Mouse (Mus musculus) midbrain, embryonic 12.5 days (tissue): ENCODE data around the gene Epas1. TPM values are rescaled to one million over a fixed set of nuclear protein-coding genes. Genes with fewer than 3 reads are reported as not detected.

Experiments
- ATAC-seq: fragments of 200-750 bp; cut with Nextera tagmentation; 2 replicates; pipeline ENCODE4 v1.8.0; 2017; ENCODE audit warnings: low read depth, moderate TSS enrichment, moderate library complexity; ENCODE audit not compliant: low FRiP score
- H3K27ac ChIP-seq: fragments of 300-500 bp; sonication (generic); replicated peaks from 2 replicates; pipeline ENCODE4 v1.5.1; 2016; ENCODE audit warnings: mild to moderate bottlenecking
- H3K27me3 ChIP-seq: fragments of 300-500 bp; sonication (generic); 2 replicates; pipeline ENCODE4 v1.6.1; 2016; ENCODE audit warnings: mild to moderate bottlenecking
- H3K36me3 ChIP-seq: fragments of 300-500 bp; sonication (generic); 2 replicates; pipeline ENCODE4 v1.6.1; 2016
- H3K4me1 ChIP-seq: fragments of 300-500 bp; sonication (generic); 2 replicates; pipeline ENCODE4 v1.6.1; 2016
- H3K4me2 ChIP-seq: fragments of 300-500 bp; sonication (generic); replicated peaks from 2 replicates; pipeline ENCODE4 v1.6.1; 2016; ENCODE audit warnings: mild to moderate bottlenecking, moderate library complexity
- H3K4me3 ChIP-seq: fragments of 300-500 bp; sonication (generic); 2 replicates; pipeline ENCODE4 v1.5.1; 2016; ENCODE audit warnings: mild to moderate bottlenecking
- H3K9ac ChIP-seq: fragments of 300-500 bp; sonication (generic); replicated peaks from 2 replicates; pipeline ENCODE4 v1.6.1; 2016; ENCODE audit warnings: mild to moderate bottlenecking, moderate library complexity
- H3K9me3 ChIP-seq: fragments of 300-500 bp; sonication (generic); 2 replicates; pipeline ENCODE4 v1.6.1; 2016; ENCODE audit warnings: mild to moderate bottlenecking
- WGBS: fragments of 180-500 bp; shearing (Covaris S2); methylation state at CpG from one replicate; pipeline ENCODE4 v1.1.7; 2016; 5-methylcytosine and 5-hydroxymethylcytosine counted together
- polyA plus RNA-seq: library from polyadenylated mRNA; unstranded; fragments of >200 nt; fragmentation: Nextera tagmentation; extraction: Ambion mirVana; gene quantifications from 2 replicates; pipeline ENCODE4 v1.2.1, GENCODE M21; 2016

Gene Epas1
- polyA plus RNA-seq, 1 experiment from 2014 or later, result 3.9 TPM

- no peak overlapping the region for H3K4me3 ChIP-seq
- no peak overlapping the region for H3K27ac ChIP-seq
- WGBS, result 69% methylated on average over 8 of the region's 8 CpGs
- no peak for ATAC-seq
- H3K27me3 ChIP-seq, result 0 out of 2 replicates have a peak, but pooled peaks cover 3% of the 10 kb centered on the region
- no peaks in the 10 kb centered on the region for H3K4me1 ChIP-seq
- no peaks in the 10 kb centered on the region for H3K36me3 ChIP-seq
- no peak overlapping the region for H3K4me2 ChIP-seq
- no peaks in the 10 kb centered on the region for H3K9me3 ChIP-seq
- H3K9ac ChIP-seq, result no peak overlapping the region
Measured at GRCm38 (mm10) chr17:86798460-86798859, 45.0 kb downstream of the Epas1 start.

DNA sequence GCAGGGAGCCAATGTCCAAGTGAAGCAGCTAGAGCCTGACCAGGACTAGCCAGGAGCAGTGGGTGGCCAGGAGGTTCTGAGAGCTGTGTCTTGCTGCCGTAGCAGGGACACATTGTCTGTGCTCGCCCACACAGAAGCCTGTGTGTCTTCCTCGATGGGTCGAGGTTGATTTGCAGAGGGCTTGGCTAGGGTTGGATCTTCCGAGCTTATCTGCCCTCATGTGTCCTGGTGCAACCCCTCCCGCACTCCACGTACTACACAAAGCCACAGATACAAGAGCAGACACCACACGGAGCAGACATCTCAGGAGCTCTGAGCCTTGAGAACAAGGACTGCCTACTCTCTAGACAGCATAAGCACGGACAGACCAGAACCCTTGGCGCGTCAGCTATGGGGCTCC is 45.5 kb downstream of the Epas1 start:
- no peak for ATAC-seq
- WGBS, result 79% methylated on average over 11 of the region's 11 CpGs
- H3K4me2 ChIP-seq, result no peak overlapping the region
- H3K9ac ChIP-seq, result no peak overlapping the region
- no peak overlapping the region for H3K27ac ChIP-seq
- no peaks in the 10 kb centered on the region for H3K36me3 ChIP-seq
- 0 out of 2 replicates have a peak, but pooled peaks cover 3% of the 10 kb centered on the region for H3K27me3 ChIP-seq
- H3K9me3 ChIP-seq, result no peaks in the 10 kb centered on the region
- no peak overlapping the region for H3K4me3 ChIP-seq
- no peaks in the 10 kb centered on the region for H3K4me1 ChIP-seq

GRCm38 (mm10) chr17:86800535-86800934 is 47.0 kb downstream of the Epas1 start:
- Histone ChIP-seq H3K4me3 (no peak overlapping the region), H3K4me2 (no peak overlapping the region), H3K36me3 (no peaks in the 10 kb centered on the region), H3K27me3 (0 out of 2 replicates have a peak, but pooled peaks cover 3% of the 10 kb centered on the region), H3K27ac (no peak overlapping the region), H3K4me1 (no peaks in the 10 kb centered on the region), H3K9me3 (no peaks in the 10 kb centered on the region), H3K9ac (no peak overlapping the region)
- no peak for ATAC-seq
- 75% methylated on average over 12 of the region's 12 CpGs for WGBS

DNA sequence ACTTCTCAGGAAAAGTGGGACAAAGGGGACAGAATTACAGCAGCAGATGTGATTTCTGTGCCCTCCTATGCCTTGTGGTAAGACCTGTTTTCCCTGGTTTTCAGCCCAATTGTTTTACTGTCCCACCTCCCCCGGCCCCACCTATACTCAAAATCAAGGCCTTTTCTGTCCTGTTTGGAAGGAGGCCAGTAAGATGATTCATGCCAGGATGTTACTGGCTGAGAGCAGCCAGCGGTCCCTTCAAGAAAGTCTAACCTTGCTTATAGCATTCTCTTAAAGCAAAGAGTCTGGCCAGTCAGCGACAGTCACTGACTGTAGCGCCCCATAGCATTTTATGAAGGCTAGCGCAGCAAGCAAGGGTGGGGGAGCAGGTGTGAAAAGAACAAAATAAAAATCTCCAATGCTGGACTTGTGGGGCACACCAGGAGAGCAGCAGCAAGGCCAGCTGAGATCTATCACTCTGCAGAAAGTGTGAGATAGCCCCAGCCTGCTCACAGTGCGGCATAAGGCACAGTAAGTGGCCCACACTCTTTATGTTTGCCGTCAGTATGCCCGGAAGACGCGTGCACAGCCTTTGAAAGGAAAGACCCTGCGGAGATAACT is 47.8 kb downstream of the Epas1 start:
- Histone ChIP-seq H3K4me2 (no peak overlapping the region), H3K4me3 (no peak overlapping the region), H3K36me3 (no peaks in the 10 kb centered on the region), H3K27me3 (0 out of 2 replicates have a peak, but pooled peaks cover 3% of the 10 kb centered on the region), H3K9ac (no peak overlapping the region), H3K27ac (0 out of 2 replicates have a peak overlapping the region, but pooled peaks have one; percentile 15), H3K4me1 (no peaks in the 10 kb centered on the region), H3K9me3 (no peaks in the 10 kb centered on the region)
- WGBS, result 77% methylated on average over 11 of the region's 11 CpGs
- ATAC-seq, result no peak

DNA sequence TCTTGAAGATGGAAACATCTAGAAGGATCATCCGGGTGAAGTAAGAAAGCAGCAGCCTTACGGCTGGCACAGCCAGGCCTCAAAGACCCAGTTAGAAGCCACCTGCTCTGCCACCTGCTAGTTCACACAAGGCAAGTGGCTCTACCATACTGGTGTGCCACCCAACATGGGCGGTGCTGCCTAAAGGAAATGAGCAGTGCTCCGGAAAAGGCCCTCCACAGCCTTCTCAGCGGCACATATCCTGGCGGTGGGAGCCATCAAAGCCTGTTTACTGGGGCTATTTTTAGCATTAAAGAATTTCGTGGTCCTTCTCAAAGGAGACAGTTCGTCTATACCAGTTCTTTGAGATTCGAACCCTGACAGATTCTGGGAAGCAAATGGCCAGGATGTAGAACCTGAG is 48.4 kb downstream of the Epas1 start:
- WGBS, result 75% methylated on average over 9 of the region's 9 CpGs
- H3K27ac ChIP-seq, result 0 out of 2 replicates have a peak overlapping the region, but pooled peaks have one; percentile 15
- no peak for ATAC-seq
- H3K36me3 ChIP-seq, result no peaks in the 10 kb centered on the region
- H3K4me3 ChIP-seq, result no peak overlapping the region
- H3K27me3 ChIP-seq, result 0 out of 2 replicates have a peak, but pooled peaks cover 3% of the 10 kb centered on the region
- no peak overlapping the region for H3K9ac ChIP-seq
- no peaks in the 10 kb centered on the region for H3K4me1 ChIP-seq
- no peak overlapping the region for H3K4me2 ChIP-seq
- H3K9me3 ChIP-seq, result no peaks in the 10 kb centered on the region

GRCm38 (mm10) chr17:86802351-86802985 is 49.0 kb downstream of the Epas1 start:
- H3K4me3 ChIP-seq, result no peak overlapping the region
- ATAC-seq, result no peak
- H3K9ac ChIP-seq, result no peak overlapping the region
- H3K27ac ChIP-seq, result no peak overlapping the region
- H3K27me3 ChIP-seq, result 0 out of 2 replicates have a peak, but pooled peaks cover 3% of the 10 kb centered on the region
- no peaks in the 10 kb centered on the region for H3K9me3 ChIP-seq
- H3K4me1 ChIP-seq, result no peaks in the 10 kb centered on the region
- no peak overlapping the region for H3K4me2 ChIP-seq
- 73% methylated on average over 9 of the region's 9 CpGs for WGBS
- no peaks in the 10 kb centered on the region for H3K36me3 ChIP-seq

GRCm38 (mm10) chr17:86803147-86803546 is 49.6 kb downstream of the Epas1 start:
- H3K27me3 ChIP-seq, result 0 out of 2 replicates have a peak, but pooled peaks cover 3% of the 10 kb centered on the region
- no peak overlapping the region for H3K27ac ChIP-seq
- no peak overlapping the region for H3K9ac ChIP-seq
- no peak overlapping the region for H3K4me3 ChIP-seq
- H3K9me3 ChIP-seq, result no peaks in the 10 kb centered on the region
- WGBS, result 79% methylated on average over 10 of the region's 10 CpGs
- no peak overlapping the region for H3K4me2 ChIP-seq
- ATAC-seq, result no peak
- no peaks in the 10 kb centered on the region for H3K36me3 ChIP-seq
- H3K4me1 ChIP-seq, result no peaks in the 10 kb centered on the region

- no peaks in the 10 kb centered on the region for H3K36me3 ChIP-seq
- H3K9ac ChIP-seq, result no peak overlapping the region
- no peak for ATAC-seq
- no peak overlapping the region for H3K4me2 ChIP-seq
- H3K27ac ChIP-seq, result no peak overlapping the region
- H3K4me3 ChIP-seq, result no peak overlapping the region
- WGBS, result 82% methylated on average over 5 of the region's 5 CpGs
- H3K27me3 ChIP-seq, result 0 out of 2 replicates have a peak, but pooled peaks cover 3% of the 10 kb centered on the region
- no peaks in the 10 kb centered on the region for H3K4me1 ChIP-seq
- H3K9me3 ChIP-seq, result no peaks in the 10 kb centered on the region
Measured at GRCm38 (mm10) chr17:86803653-86804052, 50.2 kb downstream of the Epas1 start.

GRCm38 (mm10) chr17:86812029-86812428 is 58.5 kb downstream of the Epas1 start:
- H3K9me3 ChIP-seq, result no peaks in the 10 kb centered on the region
- ATAC-seq, result peak; percentile 30; the same call in 1 of the 2 replicates
- H3K4me1 ChIP-seq, result no peaks in the 10 kb centered on the region
- no peak overlapping the region for H3K4me2 ChIP-seq
- H3K27me3 ChIP-seq, result 0 out of 2 replicates have a peak, but pooled peaks cover 7% of the 10 kb centered on the region
- no peak overlapping the region for H3K9ac ChIP-seq
- no peak overlapping the region for H3K27ac ChIP-seq
- H3K36me3 ChIP-seq, result no peaks in the 10 kb centered on the region
- 3% methylated on average over 4 of the region's 4 CpGs for WGBS
- no peak overlapping the region for H3K4me3 ChIP-seq

GRCm38 (mm10) chr17:86814320-86814719 is 60.8 kb downstream of the Epas1 start:
- H3K27ac ChIP-seq, result no peak overlapping the region
- no peak overlapping the region for H3K4me3 ChIP-seq
- H3K9me3 ChIP-seq, result no peaks in the 10 kb centered on the region
- ATAC-seq, result no peak
- 63% methylated on average over 1 of the region's 1 CpGs for WGBS
- no peaks in the 10 kb centered on the region for H3K4me1 ChIP-seq
- H3K36me3 ChIP-seq, result no peaks in the 10 kb centered on the region
- 0 out of 2 replicates have a peak, but pooled peaks cover 7% of the 10 kb centered on the region for H3K27me3 ChIP-seq
- no peak overlapping the region for H3K4me2 ChIP-seq
- no peak overlapping the region for H3K9ac ChIP-seq

DNA sequence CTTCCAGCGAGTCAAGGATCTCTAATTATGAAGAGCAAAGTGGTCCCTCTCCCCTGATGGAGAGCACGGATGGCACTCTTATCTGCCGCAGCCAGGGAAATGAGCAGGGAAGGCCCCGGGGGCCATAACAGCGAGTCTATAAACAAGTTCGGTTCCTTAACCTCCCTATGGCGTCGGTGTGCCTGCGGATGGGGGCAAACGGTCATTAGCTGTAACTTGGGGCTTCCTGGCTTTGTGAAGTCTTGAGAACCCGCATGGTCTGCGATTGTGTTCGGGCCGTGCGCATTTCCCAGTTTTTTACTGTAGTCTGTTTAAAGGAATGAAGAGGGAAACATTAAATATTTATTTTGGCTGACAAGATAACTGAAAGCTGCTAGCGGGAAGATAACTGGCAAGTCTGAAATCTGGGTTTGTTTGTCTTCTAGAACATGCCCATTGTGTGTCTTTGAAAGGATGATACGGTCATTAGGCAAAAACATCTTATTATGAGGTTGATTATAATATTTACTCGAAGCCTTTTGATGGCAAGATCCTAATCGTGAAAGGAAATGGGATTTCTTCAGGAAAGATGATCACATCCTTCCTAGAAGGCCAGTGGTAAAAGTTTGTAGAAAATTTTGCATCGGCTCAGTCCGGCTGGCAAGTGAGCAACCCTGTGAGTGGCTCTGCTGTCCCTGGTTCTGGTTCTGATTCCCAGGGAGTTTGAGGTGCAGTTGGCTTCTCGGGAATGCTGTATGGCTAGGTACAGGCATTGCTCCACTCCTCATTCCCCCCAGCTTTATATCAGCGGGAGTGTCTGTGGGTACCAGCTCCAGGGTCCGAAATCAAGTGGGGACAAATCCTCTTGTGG is 61.7 kb downstream of the Epas1 start:
- H3K27ac ChIP-seq, result no peak overlapping the region
- no peaks in the 10 kb centered on the region for H3K9me3 ChIP-seq
- no peak overlapping the region for H3K4me3 ChIP-seq
- 0 out of 2 replicates have a peak, but pooled peaks cover 7% of the 10 kb centered on the region for H3K27me3 ChIP-seq
- ATAC-seq, result no peak
- no peak overlapping the region for H3K9ac ChIP-seq
- no peak overlapping the region for H3K4me2 ChIP-seq
- no peaks in the 10 kb centered on the region for H3K36me3 ChIP-seq
- no peaks in the 10 kb centered on the region for H3K4me1 ChIP-seq
- WGBS, result 80% methylated on average over 24 of the region's 24 CpGs
